Mouse (Mus musculus) MEL (cell line): Measurements from ENCODE around the gene Denr.

Experiments
- CHD1 ChIP-seq: IDR thresholded peaks from 2 replicates; pipeline ENCODE4 v1.6.1; 2012; ENCODE audit warnings: low read depth, mild to moderate bottlenecking, inconsistent platforms, low read length, improper control_type of control experiment
- CTCF ChIP-seq, 3 experiments: IDR thresholded peaks in 2 of 3; conservative IDR thresholded peaks in 1 of 3; 2 replicates each; pipeline ENCODE4 v1.5.1; 2011 to 2012; ENCODE audit warnings: low read length in 3 of 3, low read depth in 2 of 3, mild to moderate bottlenecking in 2 of 3, improper control_type of control experiment in 1 of 3, inconsistent platforms in 1 of 3, mixed read lengths in 1 of 3, moderate library complexity in 1 of 3; ENCODE audit not compliant: control insufficient read depth in 1 of 3, insufficient read depth in 1 of 3, poor library complexity in 1 of 3, severe bottlenecking in 1 of 3
- POLR2A ChIP-seq, 2 experiments: IDR thresholded peaks; 2 replicates each; pipeline ENCODE4 v1.6.1; 2011 to 2012; ENCODE audit warnings: low read length in 2 of 2, mild to moderate bottlenecking in 2 of 2, control low read depth in 1 of 2, improper control_type of control experiment in 1 of 2, low read depth in 1 of 2, moderate library complexity in 1 of 2; ENCODE audit not compliant: control insufficient read depth in 1 of 2, insufficient read depth in 1 of 2, poor library complexity in 1 of 2
- TAL1 ChIP-seq: IDR thresholded peaks from 2 replicates; pipeline ENCODE4 v1.6.1; 2012; ENCODE audit warnings: mild to moderate bottlenecking, inconsistent platforms, low read length, moderate library complexity, mixed read lengths
- USF1 ChIP-seq: IDR thresholded peaks from 2 replicates; pipeline ENCODE4 v1.6.1; 2014; ENCODE audit warnings: low read depth, mild to moderate bottlenecking, inconsistent platforms, low read length, improper control_type of control experiment, moderate library complexity
- USF2 ChIP-seq, 2 experiments: IDR thresholded peaks; 2 replicates each; pipeline ENCODE4 v1.6.1; 2011 to 2012; ENCODE audit warnings: improper control_type of control experiment in 2 of 2, low read length in 2 of 2, borderline replicate concordance in 1 of 2, inconsistent platforms in 1 of 2, low read depth in 1 of 2, mild to moderate bottlenecking in 1 of 2; ENCODE audit not compliant: insufficient read depth in 1 of 2

DNA sequence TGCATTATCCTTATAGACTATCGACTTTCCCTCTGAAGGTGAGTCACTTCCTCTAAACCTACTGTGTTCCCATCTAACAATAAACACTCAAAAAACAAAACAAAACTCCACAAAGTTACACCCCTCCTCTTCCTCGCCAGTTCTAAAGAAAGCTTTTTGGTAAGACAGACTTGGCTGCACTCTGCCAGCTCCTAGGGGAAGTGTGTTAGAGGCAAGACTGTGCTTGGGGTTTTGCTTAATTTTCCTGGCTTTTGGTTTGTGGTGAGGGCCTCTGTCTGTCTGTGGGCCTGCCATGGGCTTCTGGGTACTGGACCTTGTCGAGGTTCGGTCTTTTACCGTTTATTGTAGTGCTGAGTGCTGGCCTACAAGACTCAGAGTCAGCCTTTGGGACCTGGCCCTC, 32.8 kb upstream of the Denr start:
- TF ChIP-seq POLR2A (IDR thresholded peaks at IDR 0.05; ENCODE audit: control insufficient read depth in 1 of 2, insufficient read depth in 1 of 2, low read depth in 1 of 2, low read length in 2 of 2, poor library complexity in 1 of 2) (no peak), CTCF (IDR thresholded peaks at IDR 0.05 in 2 of 3, conservative IDR thresholded peaks at IDR 0.05 in 1 of 3; ENCODE audit: control insufficient read depth in 1 of 3, insufficient read depth in 1 of 3, low read depth in 2 of 3, low read length in 3 of 3, poor library complexity in 1 of 3, severe bottlenecking in 1 of 3) (no peak), TAL1 (no peak), USF2 (IDR thresholded peaks at IDR 0.05; ENCODE audit: borderline replicate concordance in 1 of 2, insufficient read depth in 1 of 2, low read depth in 1 of 2, low read length in 2 of 2) (no peak), USF1 (no peak), CHD1 (no peak)
